Mouse (Mus musculus) kidney, postnatal 10 days (tissue): Measurements from ENCODE around the gene Mttp.
"Not testable (repeated sequence)": the region's sequence is repeated elsewhere in the genome, so short reads cannot be mapped to it uniquely, and the experiment has no call there.

Experiments
- DNase-seq: peaks from one replicate; pipeline ENCODE4 v3.0.0; 2021; ENCODE audit warnings: mixed read lengths

Gene Mttp

GRCm38 (mm10) chr3:138144642-138145171 is at the start of gene Mttp:
Gene Mttp (minus strand): TSS chr3:138144968.
- DNase-seq: peak; percentile 87

GRCm38 (mm10) chr3:138193683-138194302 is 49.0 kb upstream of the Mttp start, which contains the start of gene 4930579F01Rik:
Gene 4930579F01Rik (minus strand): TSS chr3:138193825.
- DNase-seq: no peak

GRCm38 (mm10) chr3:138192260-138192659 is 47.5 kb upstream of the Mttp start:
- no peak for DNase-seq

GRCm38 (mm10) chr3:138185995-138186930 is 41.5 kb upstream of the Mttp start:
- DNase-seq: no peak

GRCm38 (mm10) chr3:138185290-138185689 is 40.5 kb upstream of the Mttp start:
- DNase-seq: peak; percentile 64

- no peak for DNase-seq
Observed at GRCm38 (mm10) chr3:138183371-138183770, 38.6 kb upstream of the Mttp start.

- DNase-seq: no peak
Observed at GRCm38 (mm10) chr3:138182019-138182418, 37.3 kb upstream of the Mttp start.

GRCm38 (mm10) chr3:138175551-138175950 is 30.8 kb upstream of the Mttp start:
- DNase-seq: no peak

- no peak for DNase-seq
Observed at GRCm38 (mm10) chr3:138173291-138173690, 28.5 kb upstream of the Mttp start.

- DNase-seq: no peak
Observed at GRCm38 (mm10) chr3:138162553-138163183, 17.9 kb upstream of the Mttp start.

- no peak for DNase-seq
Observed at GRCm38 (mm10) chr3:138161623-138162022, 16.9 kb upstream of the Mttp start.

GRCm38 (mm10) chr3:138156651-138157050 is 11.9 kb upstream of the Mttp start:
- DNase-seq: no peak

- no peak for DNase-seq
Observed at GRCm38 (mm10) chr3:138155062-138155461, 10.3 kb upstream of the Mttp start.

- no peak for DNase-seq
Observed at GRCm38 (mm10) chr3:138148811-138149210, 4.0 kb upstream of the Mttp start.

GRCm38 (mm10) chr3:138144060-138144641 is 617 bp downstream of the Mttp start:
- DNase-seq: no peak

GRCm38 (mm10) chr3:138143315-138144059 is 1.3 kb downstream of the Mttp start, which contains the start of gene Trmt10a:
Gene Trmt10a (plus strand): TSS chr3:138143448.
- DNase-seq: peak; percentile 100

GRCm38 (mm10) chr3:138142733-138143314 is 1.9 kb downstream of the Mttp start:
- no peak for DNase-seq

GRCm38 (mm10) chr3:138142052-138142732 is 2.6 kb downstream of the Mttp start:
- no peak for DNase-seq

- DNase-seq: no peak
Observed at GRCm38 (mm10) chr3:138139663-138140062, 5.1 kb downstream of the Mttp start.

GRCm38 (mm10) chr3:138138146-138138545 is 6.6 kb downstream of the Mttp start:
- DNase-seq: not testable (repeated sequence)

- no peak for DNase-seq
Observed at GRCm38 (mm10) chr3:138134528-138134927, 10.2 kb downstream of the Mttp start.
